Mouse (Mus musculus) MEL (cell line): ENCODE data around the gene Eif5b.

ENCODE experiments used
- CHD2 ChIP-seq: IDR thresholded peaks from 2 replicates; pipeline ENCODE4 v1.6.1; 2011; ENCODE audit warnings: low read length, improper control_type of control experiment
- CTCF ChIP-seq, 3 experiments: IDR thresholded peaks in 2 of 3; conservative IDR thresholded peaks in 1 of 3; 2 replicates each; pipeline ENCODE4 v1.5.1; 2011 to 2012; ENCODE audit warnings: low read length in 3 of 3, low read depth in 2 of 3, mild to moderate bottlenecking in 2 of 3, improper control_type of control experiment in 1 of 3, inconsistent platforms in 1 of 3, mixed read lengths in 1 of 3, moderate library complexity in 1 of 3; ENCODE audit not compliant: control insufficient read depth in 1 of 3, insufficient read depth in 1 of 3, poor library complexity in 1 of 3, severe bottlenecking in 1 of 3
- EP300 ChIP-seq, 2 experiments: IDR thresholded peaks; 2 replicates each; pipeline ENCODE4 v1.6.1; 2011; ENCODE audit warnings: improper control_type of control experiment in 2 of 2, low read length in 2 of 2, low read depth in 1 of 2, mild to moderate bottlenecking in 1 of 2
- MAX ChIP-seq: IDR thresholded peaks from 2 replicates; pipeline ENCODE4 v1.6.1; 2011; ENCODE audit warnings: low read length, improper control_type of control experiment
- MAZ ChIP-seq: IDR thresholded peaks from 2 replicates; pipeline ENCODE4 v1.6.1; 2012; ENCODE audit warnings: low read depth, mild to moderate bottlenecking, inconsistent platforms, low read length, improper control_type of control experiment
- MYB ChIP-seq: IDR thresholded peaks from 2 replicates; pipeline ENCODE4 v1.6.1; 2011; ENCODE audit warnings: mild to moderate bottlenecking, low read depth, low read length, improper control_type of control experiment
- NRF1 ChIP-seq: IDR thresholded peaks from 2 replicates; pipeline ENCODE4 v1.6.1; 2014; ENCODE audit warnings: low read depth, mild to moderate bottlenecking, inconsistent platforms, low read length, improper control_type of control experiment, moderate library complexity; ENCODE audit not compliant: poor library complexity, insufficient read depth, severe bottlenecking
- SMC3 ChIP-seq: IDR thresholded peaks from 2 replicates; pipeline ENCODE4 v1.6.1; 2011; ENCODE audit warnings: low read depth, low read length, improper control_type of control experiment
- ZMIZ1 ChIP-seq: IDR thresholded peaks from 2 replicates; pipeline ENCODE4 v1.6.1; 2012; ENCODE audit warnings: low read depth, mild to moderate bottlenecking, inconsistent platforms, low read length, improper control_type of control experiment, moderate library complexity

DNA sequence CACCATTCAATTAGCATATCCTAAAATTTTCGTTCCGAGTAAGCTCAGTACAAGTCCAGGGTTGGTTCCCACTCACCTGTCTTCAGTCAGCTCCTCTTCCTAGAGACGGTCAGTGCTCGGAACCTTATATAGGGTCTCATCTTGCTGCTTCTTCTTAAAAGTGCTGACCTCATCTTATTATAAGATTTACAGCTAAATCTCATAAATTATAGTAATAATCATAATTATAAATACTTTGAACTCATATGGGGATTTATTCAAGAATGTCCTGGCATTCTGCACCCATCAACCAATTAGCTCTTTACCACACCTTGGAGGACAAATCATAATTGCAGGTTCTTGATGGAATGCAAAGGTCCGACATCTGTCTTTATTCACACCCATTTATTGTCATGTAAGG is 40.2 kb upstream of the Eif5b start, which contains the start of gene Lyg1:
- TF ChIP-seq NRF1: no peak
- TF ChIP-seq ZMIZ1: no peak
- TF ChIP-seq MAX: no peak
- TF ChIP-seq CHD2: no peak
- TF ChIP-seq CTCF (IDR thresholded peaks at IDR 0.05 in 2 of 3, conservative IDR thresholded peaks at IDR 0.05 in 1 of 3; ENCODE audit: control insufficient read depth in 1 of 3, insufficient read depth in 1 of 3, low read depth in 2 of 3, low read length in 3 of 3, poor library complexity in 1 of 3, severe bottlenecking in 1 of 3): no peak
- TF ChIP-seq EP300 (IDR thresholded peaks at IDR 0.05; ENCODE audit: low read depth in 1 of 2, low read length in 2 of 2): no peak
- no peak for TF ChIP-seq MAZ
- no peak for TF ChIP-seq MYB
- no peak for TF ChIP-seq SMC3
